Mouse (Mus musculus) forebrain, embryonic 11.5 days (tissue): ENCODE data around the gene Maco1. TPM values are rescaled to one million over a fixed set of nuclear protein-coding genes. Genes with fewer than 3 reads are reported as not detected.
"Not testable (repeated sequence)": the region's sequence is repeated elsewhere in the genome, so short reads cannot be mapped to it uniquely, and the experiment has no call there.

ENCODE experiments used
- ATAC-seq: fragments of 200-750 bp; cut with Nextera tagmentation; replicated peaks from 2 replicates; pipeline ENCODE4 v1.8.0; 2017; ENCODE audit warnings: moderate TSS enrichment; ENCODE audit not compliant: low FRiP score
- DNase-seq: peaks from one replicate; pipeline ENCODE4 v3.0.0-alpha.2; 2017; ENCODE audit warnings: low spot score
- H3K27ac ChIP-seq: fragments of 300-500 bp; sonication (generic); 2 replicates; pipeline ENCODE4 v1.5.1; 2014; ENCODE audit warnings: low read depth, low read length
- H3K27me3 ChIP-seq: fragments of 300-500 bp; sonication (generic); 2 replicates; pipeline ENCODE4 v1.6.1; 2014; ENCODE audit warnings: mild to moderate bottlenecking, low read length, mixed read lengths; ENCODE audit not compliant: control insufficient read depth, insufficient read depth
- H3K36me3 ChIP-seq: fragments of 300-500 bp; sonication (generic); 2 replicates; pipeline ENCODE4 v1.6.1; 2014; ENCODE audit warnings: mild to moderate bottlenecking, low read length, moderate library complexity, mixed read lengths; ENCODE audit not compliant: control insufficient read depth, insufficient read depth
- H3K4me1 ChIP-seq: fragments of 300-500 bp; sonication (generic); replicated peaks from 2 replicates; pipeline ENCODE4 v1.6.1; 2014; ENCODE audit warnings: low read length, mixed read lengths; ENCODE audit not compliant: control insufficient read depth, insufficient read depth
- H3K4me2 ChIP-seq: fragments of 300-500 bp; sonication (generic); 2 replicates; pipeline ENCODE4 v1.6.1; 2014; ENCODE audit warnings: low read depth, mild to moderate bottlenecking, low read length, moderate library complexity, mixed read lengths; ENCODE audit not compliant: severe bottlenecking
- H3K4me3 ChIP-seq: fragments of 300-500 bp; sonication (generic); 2 replicates; pipeline ENCODE4 v1.5.1; 2014; ENCODE audit warnings: low read depth, low read length
- H3K9ac ChIP-seq: fragments of 300-500 bp; sonication (generic); 2 replicates; pipeline ENCODE4 v1.6.1; 2014; ENCODE audit warnings: low read length
- H3K9me3 ChIP-seq: fragments of 300-500 bp; sonication (generic); 2 replicates; pipeline ENCODE4 v1.6.1; 2016; ENCODE audit warnings: low read length, mixed read lengths; ENCODE audit not compliant: control insufficient read depth
- WGBS: fragments of 180-500 bp; shearing (Covaris S2); extraction: QIAGEN DNeasy Blood & Tissue Kit; methylation state at CpG from one replicate; pipeline ENCODE4 v1.1.7; 2014; 5-methylcytosine and 5-hydroxymethylcytosine counted together
- polyA plus RNA-seq: library from polyadenylated mRNA; unstranded; fragments of >200 nt; fragmentation: Nextera tagmentation; extraction: Ambion mirVana; gene quantifications from 2 replicates; pipeline ENCODE4 v1.2.1, GENCODE M21; 2014

Gene Maco1
- polyA plus RNA-seq, 1 experiment from 2014 or later = 47.5 TPM

- not testable (repeated sequence) for H3K36me3 ChIP-seq
- 89% methylated on average over 3 of the region's 3 CpGs for WGBS
Measured at GRCm38 (mm10) chr4:134838706-134839105, 14.4 kb downstream of the Maco1 start.

DNA sequence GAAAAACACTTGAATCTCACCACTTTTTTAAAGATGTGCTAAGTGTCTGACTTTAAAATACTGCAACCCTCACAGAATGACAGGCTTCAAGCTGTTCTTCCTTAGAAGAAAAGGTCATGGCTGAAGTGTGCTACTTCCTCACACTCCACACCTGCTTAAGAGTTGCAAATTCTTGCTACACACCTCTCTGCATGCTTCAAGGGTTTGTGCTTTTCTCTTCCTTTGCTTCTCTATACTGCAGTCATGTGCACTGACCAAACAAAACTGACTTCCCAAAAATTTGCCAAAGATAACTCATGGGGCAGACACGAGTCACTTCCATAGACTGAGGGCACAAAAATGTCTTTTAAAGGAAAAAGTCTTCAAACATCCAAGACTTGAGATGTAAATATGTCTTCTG lies 14.9 kb downstream of the Maco1 start:
- H3K36me3 ChIP-seq = no peaks in the 10 kb centered on the region
- no peaks in the 10 kb centered on the region for H3K9me3 ChIP-seq
- H3K9ac ChIP-seq = no peak overlapping the region
- WGBS = 92% methylated on average over 1 of the region's 1 CpGs
- H3K4me1 ChIP-seq = no peaks in the 10 kb centered on the region
- ATAC-seq (no peak), DNase-seq (no peak)
- H3K4me2 ChIP-seq = no peak overlapping the region
- no peaks in the 10 kb centered on the region for H3K27me3 ChIP-seq
- H3K4me3 ChIP-seq = no peak overlapping the region
- no peak overlapping the region for H3K27ac ChIP-seq

More at GRCm38 (mm10) chr4:134838706-134839105, 14.4 kb downstream of the Maco1 start:
- DNase-seq, H3K27me3 ChIP-seq, H3K4me3 ChIP-seq, H3K4me2 ChIP-seq, H3K4me1 ChIP-seq, H3K27ac ChIP-seq, ATAC-seq, H3K9me3 ChIP-seq, H3K9ac ChIP-seq: not testable (repeated sequence)

DNA sequence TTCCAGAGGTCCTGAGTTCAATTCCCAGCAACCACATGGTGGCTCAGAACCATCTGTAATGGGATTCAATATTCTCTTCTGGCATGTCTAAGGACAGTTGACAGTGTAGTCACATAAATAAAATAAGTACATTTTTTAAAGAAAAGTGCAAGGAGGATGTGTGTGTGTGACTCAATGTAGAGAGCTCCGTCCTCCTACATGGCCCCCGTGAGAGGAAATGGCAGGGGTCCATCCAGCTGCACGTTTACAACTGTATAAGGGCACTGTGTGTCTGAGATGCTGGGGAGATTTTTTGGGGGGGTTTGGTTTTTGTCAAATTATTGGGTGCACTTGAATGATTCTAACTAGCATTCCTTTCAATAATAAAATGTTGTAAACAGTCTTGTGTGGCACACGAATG lies 17.7 kb downstream of the Maco1 start:
- no peak for ATAC-seq
- no peak overlapping the region for H3K4me2 ChIP-seq
- no peak for DNase-seq
- no peak overlapping the region for H3K4me3 ChIP-seq
- no peak overlapping the region for H3K27ac ChIP-seq
- 96% methylated on average over 4 of the region's 4 CpGs for WGBS
- no peaks in the 10 kb centered on the region; the same call in 1 of the 2 replicates for H3K36me3 ChIP-seq
- H3K9ac ChIP-seq = no peak overlapping the region
- no peaks in the 10 kb centered on the region for H3K4me1 ChIP-seq
- no peaks in the 10 kb centered on the region for H3K9me3 ChIP-seq
- H3K27me3 ChIP-seq = no peaks in the 10 kb centered on the region

DNA sequence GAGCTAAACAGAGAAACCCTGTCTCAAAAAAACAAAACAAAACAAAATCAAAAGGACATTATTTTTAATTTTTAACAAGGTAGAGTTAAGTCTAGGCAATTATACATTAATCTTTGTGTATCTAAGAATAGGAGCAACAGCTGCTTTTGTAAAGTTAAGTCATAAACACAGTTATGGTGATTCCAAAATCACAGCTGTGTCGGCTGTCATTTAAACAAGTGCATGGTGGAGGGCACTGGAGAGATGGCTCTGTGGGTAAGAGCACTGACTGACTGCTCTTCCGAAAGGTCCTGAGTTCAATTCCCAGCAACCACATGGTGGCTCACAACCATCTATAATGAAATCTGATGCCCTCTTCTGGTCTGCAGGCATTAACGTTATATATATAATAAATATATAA lies 21.2 kb downstream of the Maco1 start:
- Histone ChIP-seq H3K4me3 (no peak overlapping the region), H3K36me3 (no peaks in the 10 kb centered on the region; the same call in 1 of the 2 replicates), H3K27me3 (no peaks in the 10 kb centered on the region), H3K4me2 (no peak overlapping the region), H3K27ac (no peak overlapping the region), H3K4me1 (no peaks in the 10 kb centered on the region), H3K9me3 (no peaks in the 10 kb centered on the region), H3K9ac (no peak overlapping the region)
- WGBS = 90% methylated on average over 3 of the region's 3 CpGs
- DNase-seq (no peak), ATAC-seq (no peak)

DNA sequence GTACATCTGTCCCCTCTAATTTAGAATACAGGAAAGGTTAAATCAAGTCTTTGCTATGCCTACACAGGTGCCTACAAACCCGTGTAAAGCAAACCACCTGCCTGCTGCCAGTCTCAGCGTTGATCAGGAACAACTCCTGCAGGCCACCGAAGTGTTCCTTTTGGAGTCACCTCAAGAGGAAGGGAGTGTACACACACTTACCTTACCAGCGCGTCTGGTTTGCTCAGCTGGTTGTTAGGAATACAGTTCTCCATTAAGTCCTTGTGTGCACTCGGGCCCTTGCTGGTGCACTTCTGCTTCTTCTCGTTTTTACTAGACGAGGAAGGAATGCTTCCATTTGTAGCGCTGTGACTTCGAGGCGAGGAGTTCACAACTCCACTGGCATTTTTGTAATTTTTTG lies 25.3 kb downstream of the Maco1 start:
- WGBS = 94% methylated on average over 11 of the region's 11 CpGs
- no peak overlapping the region for H3K4me3 ChIP-seq
- ATAC-seq (no peak), DNase-seq (no peak)
- H3K9me3 ChIP-seq = no peaks in the 10 kb centered on the region
- H3K36me3 ChIP-seq = peaks cover 9% of the 10 kb centered on the region
- no peak overlapping the region for H3K9ac ChIP-seq
- H3K27ac ChIP-seq = no peak overlapping the region
- no peaks in the 10 kb centered on the region for H3K4me1 ChIP-seq
- H3K4me2 ChIP-seq = no peak overlapping the region
- no peaks in the 10 kb centered on the region for H3K27me3 ChIP-seq

DNA sequence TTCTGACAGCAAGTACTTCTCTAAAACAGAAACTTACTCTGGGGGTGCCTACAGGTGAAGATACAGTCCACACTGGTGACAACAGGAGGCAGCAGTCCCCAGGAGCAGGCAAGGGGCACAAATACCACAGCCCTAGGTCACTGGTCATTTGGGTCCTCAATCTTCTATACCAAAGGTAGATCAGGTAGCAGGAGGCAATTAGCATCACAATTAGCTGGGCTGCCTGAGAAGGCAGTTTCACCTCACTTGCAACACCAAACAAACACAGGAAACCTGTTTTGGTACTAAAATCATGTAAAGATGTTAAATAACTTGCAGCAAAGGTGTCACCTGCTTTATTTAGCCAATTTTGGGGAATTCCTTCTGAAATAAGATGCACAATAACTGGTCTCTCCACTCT lies 26.8 kb downstream of the Maco1 start:
- Histone ChIP-seq H3K4me3 (no peak overlapping the region), H3K36me3 (peaks cover 9% of the 10 kb centered on the region), H3K9me3 (no peaks in the 10 kb centered on the region), H3K9ac (no peak overlapping the region), H3K4me1 (no peaks in the 10 kb centered on the region), H3K4me2 (no peak overlapping the region), H3K27me3 (no peaks in the 10 kb centered on the region), H3K27ac (no peak overlapping the region)
- ATAC-seq = no peak
- no peak for DNase-seq

GRCm38 (mm10) chr4:134825864-134826263 lies 27.3 kb downstream of the Maco1 start:
- not testable (repeated sequence) for DNase-seq, H3K9ac ChIP-seq, H3K4me3 ChIP-seq, H3K27ac ChIP-seq, H3K4me2 ChIP-seq, H3K36me3 ChIP-seq, H3K9me3 ChIP-seq, H3K4me1 ChIP-seq, H3K27me3 ChIP-seq, ATAC-seq
- 97% methylated on average over 11 of the region's 11 CpGs for WGBS

DNA sequence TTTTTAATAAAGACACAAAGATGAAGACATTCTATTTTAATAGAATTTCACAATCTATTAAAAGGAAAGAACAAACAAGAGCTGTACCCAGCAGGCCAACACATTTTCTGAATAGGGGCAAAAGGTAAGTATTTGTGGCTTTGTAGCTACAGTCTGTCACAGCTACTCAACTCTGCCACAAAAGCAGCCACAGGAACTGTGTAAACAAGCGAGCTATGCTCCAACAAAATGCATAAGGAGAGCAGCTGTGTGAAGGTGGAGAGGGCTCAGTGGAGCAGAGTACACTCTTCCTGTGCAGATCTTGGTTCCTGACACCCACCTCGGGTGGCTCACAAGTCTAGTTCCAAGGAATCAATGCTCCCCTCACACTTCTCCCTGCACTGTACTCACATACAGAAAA lies 29.6 kb downstream of the Maco1 start:
- Histone ChIP-seq H3K4me1 (no peaks in the 10 kb centered on the region), H3K4me3 (no peak overlapping the region), H3K4me2 (no peak overlapping the region), H3K9me3 (no peaks in the 10 kb centered on the region), H3K9ac (no peak overlapping the region), H3K27ac (no peak overlapping the region), H3K36me3 (peaks cover 9% of the 10 kb centered on the region), H3K27me3 (no peaks in the 10 kb centered on the region)
- WGBS = 80% methylated on average over 2 of the region's 2 CpGs
- DNase-seq = no peak
- ATAC-seq = no peak

DNA sequence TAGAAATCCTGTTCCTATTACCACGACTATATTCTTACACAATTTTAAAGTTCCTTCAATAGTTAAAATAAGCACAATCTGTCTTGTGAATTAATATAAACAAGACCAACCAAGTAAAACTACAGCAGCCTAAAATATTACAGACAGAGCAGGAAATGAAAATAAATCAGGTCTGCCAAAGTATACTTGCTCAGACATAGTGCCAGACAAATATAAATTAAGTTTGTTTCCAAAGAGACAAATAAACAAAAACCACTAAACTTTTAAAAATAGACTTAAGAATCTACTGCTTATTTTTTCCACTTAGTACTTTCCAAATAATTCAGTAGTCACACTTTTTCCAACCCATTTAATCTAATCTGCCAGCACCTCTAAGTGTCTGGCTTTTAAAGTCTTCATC lies 32.1 kb downstream of the Maco1 start:
- no peak overlapping the region for H3K27ac ChIP-seq
- H3K9me3 ChIP-seq = no peaks in the 10 kb centered on the region
- H3K9ac ChIP-seq = no peak overlapping the region
- ATAC-seq = no peak
- H3K36me3 ChIP-seq = peaks cover 5% of the 10 kb centered on the region
- WGBS = 76% methylated on average over 1 of the region's 1 CpGs
- no peaks in the 10 kb centered on the region for H3K4me1 ChIP-seq
- H3K4me3 ChIP-seq = no peak overlapping the region
- DNase-seq = no peak
- H3K4me2 ChIP-seq = no peak overlapping the region
- no peaks in the 10 kb centered on the region for H3K27me3 ChIP-seq
